Mouse (Mus musculus): Measurements from ENCODE around the gene Dpysl4.

Dpysl4 gene

GRCm38 (mm10) chr7:139096399-139096798, 10.6 kb downstream of the Dpysl4 start:
- DNase-seq (ENCODE audit: low read depth, low spot score), result no peak

- no peak for DNase-seq (ENCODE audit: low read depth, low spot score)
Observed at GRCm38 (mm10) chr7:139100531-139101095, 14.8 kb downstream of the Dpysl4 start.

- DNase-seq (ENCODE audit: low read depth, low spot score), result no peak
Observed at GRCm38 (mm10) chr7:139101286-139101804, 15.5 kb downstream of the Dpysl4 start.

GRCm38 (mm10) chr7:139101826-139102225, 16.0 kb downstream of the Dpysl4 start:
- no peak for DNase-seq (ENCODE audit: low read depth, low spot score)

- DNase-seq (ENCODE audit: low read depth, low spot score), result no peak
Observed at GRCm38 (mm10) chr7:139103960-139104381, 18.2 kb downstream of the Dpysl4 start.

GRCm38 (mm10) chr7:139105076-139105475, 19.3 kb downstream of the Dpysl4 start:
- no peak for DNase-seq (ENCODE audit: low read depth, low spot score)

- no peak for DNase-seq (ENCODE audit: low read depth, low spot score)
Observed at GRCm38 (mm10) chr7:139105705-139106104, 19.9 kb downstream of the Dpysl4 start.

GRCm38 (mm10) chr7:139107908-139108650, 22.3 kb downstream of the Dpysl4 start:
- DNase-seq (ENCODE audit: low read depth, low spot score), result no peak

- DNase-seq (ENCODE audit: low read depth, low spot score), result peak; percentile 80
Observed at GRCm38 (mm10) chr7:139119152-139119774, 33.5 kb downstream of the Dpysl4 start.

GRCm38 (mm10) chr7:139119775-139120153, 34.0 kb downstream of the Dpysl4 start:
- DNase-seq (ENCODE audit: low read depth, low spot score), result no peak

GRCm38 (mm10) chr7:139125881-139126280, 40.1 kb downstream of the Dpysl4 start:
- no peak for DNase-seq (ENCODE audit: low read depth, low spot score)

GRCm38 (mm10) chr7:139126549-139126948, 40.7 kb downstream of the Dpysl4 start:
- no peak for DNase-seq (ENCODE audit: low read depth, low spot score)

- no peak for DNase-seq (ENCODE audit: low read depth, low spot score)
Observed at GRCm38 (mm10) chr7:139128994-139129393, 43.2 kb downstream of the Dpysl4 start.

GRCm38 (mm10) chr7:139130361-139130760, 44.6 kb downstream of the Dpysl4 start:
- DNase-seq (ENCODE audit: low read depth, low spot score), result peak; percentile 41

GRCm38 (mm10) chr7:139131538-139131937, 45.7 kb downstream of the Dpysl4 start:
- no peak for DNase-seq (ENCODE audit: low read depth, low spot score)

GRCm38 (mm10) chr7:139133446-139133845, 47.6 kb downstream of the Dpysl4 start:
- DNase-seq (ENCODE audit: low read depth, low spot score), result no peak

- no peak for DNase-seq (ENCODE audit: low read depth, low spot score)
Observed at GRCm38 (mm10) chr7:139135236-139135635, 49.4 kb downstream of the Dpysl4 start.

- no peak for DNase-seq (ENCODE audit: low read depth, low spot score)
Observed at GRCm38 (mm10) chr7:139136906-139137491, 51.2 kb downstream of the Dpysl4 start.

GRCm38 (mm10) chr7:139139921-139140461, 54.2 kb downstream of the Dpysl4 start:
- DNase-seq (ENCODE audit: low read depth, low spot score), result peak; percentile 55

- DNase-seq (ENCODE audit: low read depth, low spot score), result no peak
Observed at GRCm38 (mm10) chr7:139143785-139144184, 58.0 kb downstream of the Dpysl4 start.

- no peak for DNase-seq (ENCODE audit: low read depth, low spot score)
Observed at GRCm38 (mm10) chr7:139145891-139146290, 60.1 kb downstream of the Dpysl4 start.

- no peak for DNase-seq (ENCODE audit: low read depth, low spot score)
Observed at GRCm38 (mm10) chr7:139147360-139147759, 61.6 kb downstream of the Dpysl4 start.

Data from forelimb bud, embryonic 11.5 days (tissue).